ENCODE assay signal across 8 mouse cellular contexts in genomic region chr5:111509014-111509561, GRCm38 (mm10).
A peak's percentile ranks its signal among the peaks of the same experiment; 100 is the strongest.
DNase-seq lines count a peak whose midpoint lies in the region; ATAC-seq lines count a peak whose summit lies in the region.

No protein-coding gene starts in this region.

- peak overlapping the region; percentile 45 for H3K4me3 ChIP-seq in limb, embryonic 10.5 days
- peak overlapping the region; percentile 45 for H3K4me3 ChIP-seq in midbrain, embryonic 10.5 days
- H3K4me3 ChIP-seq in stomach, embryonic 16.5 days (replicated peaks; ENCODE audit: low read length) = peak overlapping the region; percentile 22

- H3K9me3 ChIP-seq in limb, embryonic 10.5 days (replicated peaks) = no peaks in the 10 kb centered on the region
- H3K9me3 ChIP-seq in midbrain, embryonic 10.5 days (replicated peaks) = no peaks in the 10 kb centered on the region
- H3K9me3 ChIP-seq in stomach, embryonic 16.5 days (replicated peaks; ENCODE audit: control insufficient read depth, low read length) = no peaks in the 10 kb centered on the region

- peak; percentile 52 for DNase-seq in Muller cell, postnatal 12 days (ENCODE audit: inconsistent ontology term)
- DNase-seq in embryo, embryonic 11 days = peak; percentile 89
- DNase-seq in heart, postnatal 36 days = peak; percentile 44 to 56
- peak; percentile 82 for DNase-seq in limb, embryonic 10.5 days (ENCODE audit: low spot score)
- peak; percentile 87 for DNase-seq in midbrain, embryonic 10.5 days (ENCODE audit: low spot score)
- DNase-seq in frontal cortex, postnatal 25 days (ENCODE audit: low spot score in 2 of 2) = no peak
- no peak for DNase-seq in frontal cortex, postnatal 14 days (ENCODE audit: low spot score in 2 of 2)

- 2% methylated on average over 21 of the region's 21 CpGs for WGBS in limb, embryonic 10.5 days
- 3% methylated on average over 21 of the region's 21 CpGs for WGBS in midbrain, embryonic 10.5 days
- 7% methylated on average over 19 of the region's 21 CpGs for WGBS in stomach, embryonic 16.5 days

- peaks cover 50% of the 10 kb centered on the region for H3K4me1 ChIP-seq in limb, embryonic 10.5 days
- H3K4me1 ChIP-seq in midbrain, embryonic 10.5 days = peaks cover 79% of the 10 kb centered on the region
- peaks cover 25% of the 10 kb centered on the region for H3K4me1 ChIP-seq in stomach, embryonic 16.5 days (ENCODE audit: control insufficient read depth, insufficient read depth, low read length)

- ATAC-seq in stomach, embryonic 16.5 days (ENCODE audit: insufficient read depth, low FRiP score) = peak; percentile 48; the same call in 1 of the 2 replicates

- intact Hi-C loops in heart, postnatal 36 days (cut with DNase I) = no loop called here

- peak overlapping the region; percentile 63 for H3K9ac ChIP-seq in stomach, embryonic 16.5 days (ENCODE audit: low read length)

- H3K4me2 ChIP-seq in stomach, embryonic 16.5 days (ENCODE audit: low read depth, low read length) = peak overlapping the region; percentile 53

- H3K27me3 ChIP-seq in limb, embryonic 10.5 days (ENCODE audit: low read depth, poor library complexity, severe bottlenecking) = peaks cover 49% of the 10 kb centered on the region
- H3K27me3 ChIP-seq in midbrain, embryonic 10.5 days (ENCODE audit: low read depth, poor library complexity, severe bottlenecking) = peaks cover 39% of the 10 kb centered on the region
- H3K27me3 ChIP-seq in stomach, embryonic 16.5 days (ENCODE audit: control insufficient read depth, insufficient read depth, low read length) = no peaks in the 10 kb centered on the region; the same call in 1 of the 2 replicates

- no peaks in the 10 kb centered on the region for H3K36me3 ChIP-seq in limb, embryonic 10.5 days
- no peaks in the 10 kb centered on the region for H3K36me3 ChIP-seq in midbrain, embryonic 10.5 days
- no peaks in the 10 kb centered on the region for H3K36me3 ChIP-seq in stomach, embryonic 16.5 days (ENCODE audit: control insufficient read depth, insufficient read depth, low read length)

- peak overlapping the region; percentile 85 for H3K27ac ChIP-seq in limb, embryonic 10.5 days
- H3K27ac ChIP-seq in midbrain, embryonic 10.5 days (replicated peaks) = peak overlapping the region; percentile 90
- H3K27ac ChIP-seq in stomach, embryonic 16.5 days (ENCODE audit: low read length) = peak overlapping the region; percentile 48; the same call in 1 of the 2 replicates

Comparison
In these comparisons a context has a peak if more than half of its experiments do, and no peak if none do; other contexts are left out.
1. DNase-seq: peak in Muller cell, postnatal 12 days (single experiment), embryo, embryonic 11 days (single experiment), heart, postnatal 36 days (2 of 2), limb, embryonic 10.5 days (single experiment) and midbrain, embryonic 10.5 days (single experiment); none in frontal cortex, postnatal 25 days (0 of 2) and frontal cortex, postnatal 14 days (0 of 2).
2. Peak in every context shown above with its lines, with median percentiles within 50 percentile points of each other: H3K27ac ChIP-seq and H3K4me3 ChIP-seq.